Mouse (Mus musculus) T-helper 17 cell (primary cell): ENCODE results near the gene Sirt2.

ENCODE experiments used
- in situ Hi-C, 2 experiments: fragments of 300-600 bp; cut with MboI, MseI; formaldehyde crosslinking; loops; 1 replicate in 1 of 2; 2 replicates in 1 of 2; pipeline ENCODE4 v1.15.1; 2025; ENCODE audit warnings: high pct_unique_total_duplicates in 2 of 2

Sirt2 gene

GRCm38 (mm10) chr7:28827338-28827737, 60.8 kb downstream of the Sirt2 start:
- in situ Hi-C loops, result no loop called here

- in situ Hi-C loops, result loop anchor here in 1 of 2 experiments (5.0 kb wide), 1 partner anchor 37 kb away; no protein-coding TSS in a partner anchor
Observed at GRCm38 (mm10) chr7:28829821-28830220, 63.3 kb downstream of the Sirt2 start.

DNA sequence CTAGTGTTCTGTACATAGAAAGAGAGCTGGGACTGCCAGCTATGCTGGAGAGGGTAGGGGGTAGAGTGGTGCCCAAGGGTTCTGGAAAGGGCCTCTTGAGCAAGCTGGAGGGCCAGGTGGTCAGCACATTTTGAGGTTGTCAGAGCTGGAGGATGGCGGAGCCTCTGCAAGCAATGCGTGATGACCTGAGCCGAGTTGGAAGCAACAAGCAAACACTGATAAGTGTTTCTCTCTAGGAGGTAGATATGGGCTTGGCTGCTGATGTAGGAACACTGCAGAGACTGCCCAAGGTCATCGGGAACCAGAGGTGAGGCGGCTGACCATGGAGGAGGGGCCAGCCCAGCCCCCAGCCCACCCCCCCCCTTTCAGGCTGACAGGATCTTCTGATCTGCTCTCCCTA, 64.4 kb downstream of the Sirt2 start:
- in situ Hi-C loops, result loop anchor here in 1 of 2 experiments (5.0 kb wide), 1 partner anchor 36 kb away; no protein-coding TSS in a partner anchor

- in situ Hi-C loops, result loop anchor here in 1 of 2 experiments (5.0 kb wide), 1 partner anchor 36 kb away; no protein-coding TSS in a partner anchor
Observed at GRCm38 (mm10) chr7:28831411-28832125, 65.0 kb downstream of the Sirt2 start.

DNA sequence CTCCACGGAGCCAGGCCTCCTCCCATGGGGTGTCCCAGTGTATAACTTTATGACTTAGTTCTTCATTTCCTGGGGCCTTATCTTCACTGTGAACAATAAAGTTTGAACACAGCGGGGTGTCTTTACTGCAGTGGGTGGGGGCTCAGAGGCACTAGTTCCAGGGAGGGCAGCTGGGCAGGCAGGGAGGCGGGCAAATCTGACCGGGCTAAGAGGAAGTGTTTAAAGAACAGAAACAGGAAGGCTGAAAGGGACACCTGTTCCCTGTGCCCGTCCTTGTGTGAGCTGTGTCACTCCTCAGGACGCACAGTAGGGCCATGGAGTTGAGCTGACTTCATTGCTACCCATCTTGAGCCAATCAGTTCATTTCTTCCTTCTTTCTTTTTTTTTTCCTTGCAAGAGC, 65.6 kb downstream of the Sirt2 start:
- in situ Hi-C loops, result loop anchor here in 1 of 2 experiments (5.0 kb wide), 1 partner anchor 35 kb away; no protein-coding TSS in a partner anchor

- in situ Hi-C loops, result loop anchor here in 1 of 2 experiments (5.0 kb wide), 1 partner anchor 33 kb away; no protein-coding TSS in a partner anchor
Observed at GRCm38 (mm10) chr7:28833723-28834347, 67.3 kb downstream of the Sirt2 start, which contains the start of gene Lgals4. Gene Lgals4 (plus strand): TSS chr7:28833854.

DNA sequence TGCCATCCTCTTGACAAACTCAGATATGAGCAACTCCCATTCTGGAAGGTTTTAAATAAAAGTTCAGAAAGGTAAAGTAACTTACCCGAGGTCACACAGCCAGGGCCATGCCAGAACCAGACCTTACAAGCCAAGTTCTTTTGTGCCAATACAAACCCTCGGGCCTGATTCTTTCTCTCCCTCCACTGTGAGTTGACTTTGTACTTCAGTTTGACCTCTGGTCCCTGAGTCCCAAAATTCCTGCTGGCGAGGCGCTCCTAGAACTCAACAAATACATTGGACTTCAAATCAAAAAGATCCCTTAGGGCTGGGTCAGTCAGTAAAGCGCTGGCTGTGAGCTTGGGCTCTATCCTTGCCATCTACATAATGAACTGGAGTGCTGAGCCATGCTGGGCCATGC, 70.4 kb downstream of the Sirt2 start:
- in situ Hi-C loops, result no loop called here
